Mouse (Mus musculus) CH12.LX (cell line): ENCODE results near the gene Immp2l.

ENCODE experiments used
- CTCF ChIP-seq, 2 experiments: IDR thresholded peaks in 1 of 2; conservative IDR thresholded peaks in 1 of 2; 2 replicates each; pipeline ENCODE4 v1.5.1; 2011 to 2012; ENCODE audit warnings: low read depth in 2 of 2, low read length in 2 of 2, improper control_type of control experiment in 1 of 2, inconsistent platforms in 1 of 2, mild to moderate bottlenecking in 1 of 2, moderate library complexity in 1 of 2
- HCFC1 ChIP-seq: IDR thresholded peaks from 2 replicates; pipeline ENCODE4 v1.6.1; 2012; ENCODE audit warnings: low read depth, mild to moderate bottlenecking, inconsistent platforms, low read length, improper control_type of control experiment
- MYC ChIP-seq: IDR thresholded peaks from 2 replicates; pipeline ENCODE4 v1.6.1; 2011; ENCODE audit warnings: low read depth, mild to moderate bottlenecking, improper control_type of control experiment, low read length

- no peak for TF ChIP-seq CTCF (conservative IDR thresholded peaks at IDR 0.05 in 1 of 2, IDR thresholded peaks at IDR 0.05 in 1 of 2; ENCODE audit: low read depth in 2 of 2, low read length in 2 of 2)
- no peak for TF ChIP-seq MYC
- peak; percentile 24; the same call in 1 of the 2 replicates for TF ChIP-seq HCFC1
Observed at GRCm38 (mm10) chr12:41961038-41961437, 937.1 kb downstream of the Immp2l start.
